Mouse (Mus musculus) liver, embryonic 15.5 days (tissue): ENCODE measurements at regions not wholly inside any gene's neighbourhood (a gene's known extent, or its start where the extent isn't known, plus 50 kb on each side); places are given as distances from the start of the nearest gene placed in this dataset.

Experiments used
- ATAC-seq: fragments of 200-750 bp; cut with Nextera tagmentation; 2 replicates; pipeline ENCODE4 v1.8.0; 2017; ENCODE audit warnings: moderate number of reproducible peaks, mild to moderate bottlenecking, moderate library complexity; ENCODE audit not compliant: insufficient read depth
- H3K27ac ChIP-seq: fragments of 300-500 bp; sonication (generic); replicated peaks from 2 replicates; pipeline ENCODE4 v1.5.1; 2015; ENCODE audit warnings: mild to moderate bottlenecking, inconsistent platforms
- H3K27me3 ChIP-seq: fragments of 300-500 bp; sonication (generic); 2 replicates; pipeline ENCODE4 v1.6.1; 2015; ENCODE audit warnings: mild to moderate bottlenecking, inconsistent platforms
- H3K36me3 ChIP-seq: fragments of 300-500 bp; sonication (generic); replicated peaks from 2 replicates; pipeline ENCODE4 v1.6.1; 2015; ENCODE audit warnings: moderate library complexity, mild to moderate bottlenecking, inconsistent platforms
- H3K4me1 ChIP-seq: fragments of 300-500 bp; sonication (generic); replicated peaks from 2 replicates; pipeline ENCODE4 v1.6.1; 2015; ENCODE audit warnings: inconsistent platforms
- H3K4me2 ChIP-seq: fragments of 300-500 bp; sonication (generic); 2 replicates; pipeline ENCODE4 v1.6.1; 2015; ENCODE audit warnings: moderate library complexity, mild to moderate bottlenecking, inconsistent platforms
- H3K4me3 ChIP-seq: fragments of 300-500 bp; sonication (generic); replicated peaks from 2 replicates; pipeline ENCODE4 v1.5.1; 2015; ENCODE audit warnings: mild to moderate bottlenecking, inconsistent platforms
- H3K9ac ChIP-seq: fragments of 300-500 bp; sonication (generic); 2 replicates; pipeline ENCODE4 v1.6.1; 2015; ENCODE audit warnings: moderate library complexity, mild to moderate bottlenecking, inconsistent platforms
- H3K9me3 ChIP-seq: fragments of 300-500 bp; sonication (generic); replicated peaks from 2 replicates; pipeline ENCODE4 v1.6.1; 2016; ENCODE audit warnings: inconsistent platforms
- WGBS: fragments of 180-500 bp; shearing (Covaris S2); methylation state at CpG from one replicate; pipeline ENCODE4 v1.1.7; 2015; ENCODE audit warnings: mixed read lengths; ENCODE audit not compliant: insufficient replicate concordance; 5-methylcytosine and 5-hydroxymethylcytosine counted together

DNA sequence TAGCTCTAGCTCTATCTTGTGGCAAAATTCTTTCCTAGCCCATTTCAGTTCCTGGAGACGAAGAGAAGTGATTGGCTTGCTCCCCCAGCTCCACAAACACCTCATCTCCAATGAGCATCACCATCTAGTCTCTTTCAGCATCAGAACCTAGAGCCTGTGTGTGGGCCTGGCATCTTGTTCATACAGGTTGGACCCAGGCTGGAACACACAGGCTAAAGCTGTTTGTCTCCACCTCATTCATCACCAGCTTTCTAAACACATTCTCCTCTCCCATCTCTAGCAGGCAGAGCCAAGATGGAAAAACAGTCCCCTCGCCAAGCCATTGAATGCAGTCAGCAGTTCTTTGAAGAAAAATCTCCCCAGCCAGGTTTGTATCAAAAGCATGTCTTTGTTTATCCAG, 221.9 kb upstream of the Cdh5 start:
- H3K36me3 ChIP-seq: no peaks in the 10 kb centered on the region
- no peak for ATAC-seq
- WGBS: 35% methylated on average over 2 of the region's 2 CpGs

DNA sequence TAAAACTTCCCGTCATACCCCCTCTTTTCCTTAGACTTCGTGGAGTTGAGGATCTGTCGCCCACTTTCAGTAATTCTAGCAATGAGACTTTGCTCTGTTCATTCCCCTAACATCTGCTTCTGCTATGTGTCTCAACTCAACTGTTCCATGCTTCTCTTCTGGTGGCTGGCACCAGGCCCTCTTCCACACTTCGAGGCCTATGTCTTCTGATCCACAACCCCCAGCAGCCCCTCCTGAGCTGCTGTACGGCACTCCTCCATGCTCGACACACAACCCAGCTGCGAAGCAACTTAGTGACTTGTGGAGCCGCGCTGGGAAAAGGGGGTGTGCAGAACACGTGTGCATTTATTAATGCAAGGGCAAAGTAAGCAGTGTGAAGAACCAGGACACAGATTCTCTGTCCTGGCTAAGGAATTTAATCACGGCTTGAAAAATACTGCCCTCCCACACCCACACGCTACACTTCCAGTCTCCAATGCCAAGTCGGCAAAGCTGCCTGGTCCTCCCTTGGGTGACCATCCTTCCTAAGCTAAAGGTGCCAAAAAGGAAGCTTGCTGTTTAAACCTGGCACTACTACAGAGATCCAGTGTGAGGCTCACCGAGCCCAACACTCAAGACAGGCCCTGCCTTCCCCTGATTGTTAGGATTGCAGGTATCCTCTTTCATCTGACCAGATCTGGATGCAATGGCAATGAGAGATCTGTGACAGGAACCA, 220.8 kb upstream of the Cdh5 start:
- H3K36me3 ChIP-seq: no peaks in the 10 kb centered on the region
- no peaks in the 10 kb centered on the region for H3K4me1 ChIP-seq
- H3K27me3 ChIP-seq: no peaks in the 10 kb centered on the region
- H3K9me3 ChIP-seq: no peaks in the 10 kb centered on the region
- no peak for ATAC-seq
- no peak overlapping the region for H3K4me3 ChIP-seq
- no peak overlapping the region for H3K9ac ChIP-seq
- no peak overlapping the region for H3K27ac ChIP-seq
- WGBS: 68% methylated on average over 14 of the region's 14 CpGs
- no peak overlapping the region for H3K4me2 ChIP-seq

More for the DNA sequence above, 221.9 kb upstream of the Cdh5 start:
- no peaks in the 10 kb centered on the region for H3K9me3 ChIP-seq
- no peaks in the 10 kb centered on the region for H3K27me3 ChIP-seq
- no peak overlapping the region for H3K4me3 ChIP-seq
- no peaks in the 10 kb centered on the region for H3K4me1 ChIP-seq
- no peak overlapping the region for H3K9ac ChIP-seq
- H3K27ac ChIP-seq: no peak overlapping the region
- no peak overlapping the region for H3K4me2 ChIP-seq

DNA sequence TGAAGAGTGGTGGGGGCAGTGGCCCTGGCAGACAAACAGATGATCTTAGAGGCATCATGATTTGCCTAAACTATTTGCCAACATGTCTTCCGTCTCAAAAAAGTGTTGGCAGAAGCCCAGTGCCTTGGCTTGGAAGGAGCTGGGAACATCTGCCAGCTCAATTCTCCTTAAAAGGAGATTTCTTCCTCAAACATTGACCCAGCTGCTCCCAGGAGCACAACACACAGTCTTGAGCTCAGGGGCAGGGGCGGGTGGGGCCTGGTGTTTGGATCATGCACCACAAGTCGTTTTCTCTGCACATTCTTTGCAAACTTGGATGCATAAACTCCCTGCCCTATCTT, 220.3 kb upstream of the Cdh5 start:
- ATAC-seq: no peak
- Histone ChIP-seq H3K36me3 (no peaks in the 10 kb centered on the region), H3K4me3 (no peak overlapping the region), H3K4me2 (no peak overlapping the region), H3K9me3 (no peaks in the 10 kb centered on the region), H3K9ac (no peak overlapping the region), H3K27me3 (no peaks in the 10 kb centered on the region), H3K4me1 (no peaks in the 10 kb centered on the region), H3K27ac (no peak overlapping the region)
- 50% methylated on average over 3 of the region's 3 CpGs for WGBS

DNA sequence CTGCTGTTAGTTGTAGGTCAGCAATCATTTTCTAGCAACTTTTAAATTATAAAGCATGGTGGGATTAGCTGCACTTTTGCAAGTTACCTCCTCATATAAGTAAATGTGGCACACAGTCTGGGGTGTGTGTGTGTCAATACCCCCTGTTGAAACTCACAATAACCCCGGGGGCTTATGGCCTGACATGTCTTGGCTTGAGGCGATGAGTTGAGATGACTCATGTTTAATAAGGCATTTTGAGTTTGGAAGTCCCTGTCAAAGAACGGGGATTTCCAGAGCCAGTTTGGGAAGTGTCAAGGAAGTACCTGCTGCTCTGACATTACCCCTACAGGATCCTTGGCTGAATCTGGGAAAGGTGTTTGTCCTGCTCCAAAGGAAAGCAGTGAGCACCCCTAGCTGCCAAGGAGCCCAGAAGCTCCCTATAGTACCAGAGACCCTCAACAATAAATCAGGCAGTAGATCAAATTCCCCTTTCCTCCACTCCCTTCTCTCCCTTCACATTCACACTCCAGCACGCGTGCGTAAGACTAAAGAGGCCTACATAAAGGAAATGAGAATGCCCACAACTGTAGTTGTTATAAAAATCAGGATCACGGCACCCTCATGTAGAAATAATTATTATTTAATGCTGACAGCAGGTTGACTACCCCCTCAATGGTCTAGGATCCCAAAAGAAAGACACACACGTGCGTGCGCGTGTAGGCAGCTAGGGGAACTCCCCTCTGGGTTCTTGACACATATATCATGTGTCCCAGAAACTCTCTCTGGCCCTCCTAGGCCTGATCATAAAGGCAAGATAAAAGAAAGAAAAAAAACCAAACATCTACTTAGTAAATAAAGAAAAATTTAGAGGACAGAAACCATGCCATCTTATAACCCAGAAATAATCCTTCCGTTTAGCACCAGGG, 216.3 kb upstream of the Cdh5 start:
- WGBS: 72% methylated on average over 12 of the region's 12 CpGs
- Histone ChIP-seq H3K9me3 (no peaks in the 10 kb centered on the region), H3K36me3 (no peaks in the 10 kb centered on the region), H3K4me3 (no peak overlapping the region), H3K27ac (no peak overlapping the region), H3K4me2 (no peak overlapping the region), H3K9ac (no peak overlapping the region), H3K27me3 (no peaks in the 10 kb centered on the region), H3K4me1 (no peaks in the 10 kb centered on the region)
- ATAC-seq: no peak

DNA sequence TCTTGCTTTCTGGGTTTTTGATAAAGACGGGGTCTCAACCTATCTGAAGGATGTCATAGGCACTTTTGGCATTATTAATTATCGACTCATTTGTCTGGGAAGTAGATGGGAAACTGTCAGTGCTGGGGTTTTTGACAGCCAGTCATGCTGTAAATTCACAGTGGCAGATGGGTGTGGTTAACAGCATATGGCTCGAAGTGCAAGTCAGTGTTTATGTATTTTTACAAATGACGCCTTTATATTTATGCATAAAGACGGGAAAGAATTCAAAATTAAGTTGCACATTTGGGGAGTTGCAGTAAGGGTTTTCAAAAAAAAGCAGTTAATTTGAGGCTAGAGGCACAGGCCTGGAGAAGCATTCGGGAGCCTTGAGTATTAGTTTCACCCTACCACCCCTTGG, 206.8 kb upstream of the Cdh5 start:
- Histone ChIP-seq H3K36me3 (no peaks in the 10 kb centered on the region), H3K9me3 (no peaks in the 10 kb centered on the region), H3K4me1 (no peaks in the 10 kb centered on the region), H3K9ac (no peak overlapping the region), H3K27me3 (no peaks in the 10 kb centered on the region), H3K27ac (no peak overlapping the region), H3K4me3 (no peak overlapping the region), H3K4me2 (no peak overlapping the region)
- 59% methylated on average over 6 of the region's 6 CpGs for WGBS
- no peak for ATAC-seq

DNA sequence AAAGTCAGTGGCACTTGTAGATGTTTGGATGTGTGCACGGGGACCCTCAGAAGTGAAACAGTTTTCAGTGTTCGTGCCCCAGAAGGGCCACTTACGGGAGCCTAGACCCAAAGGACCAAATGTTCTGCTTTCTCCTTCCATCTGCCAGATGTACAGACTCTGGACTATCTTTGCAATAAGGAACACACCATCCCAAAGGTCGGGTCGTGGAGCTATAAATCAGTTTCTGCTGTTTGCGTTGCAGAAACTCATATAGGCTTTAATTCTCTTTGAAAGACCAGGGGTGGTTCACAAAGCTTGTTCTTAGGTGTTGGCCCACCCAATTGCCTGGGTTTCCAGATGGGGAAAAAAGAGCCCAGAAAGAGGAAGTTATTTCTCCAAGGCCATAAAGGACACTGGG, 206.3 kb upstream of the Cdh5 start:
- H3K27me3 ChIP-seq: no peaks in the 10 kb centered on the region
- 56% methylated on average over 6 of the region's 6 CpGs for WGBS
- H3K9ac ChIP-seq: no peak overlapping the region
- no peak overlapping the region for H3K4me2 ChIP-seq
- H3K36me3 ChIP-seq: no peaks in the 10 kb centered on the region
- no peak overlapping the region for H3K4me3 ChIP-seq
- H3K4me1 ChIP-seq: no peaks in the 10 kb centered on the region
- no peaks in the 10 kb centered on the region for H3K9me3 ChIP-seq
- H3K27ac ChIP-seq: no peak overlapping the region
- no peak for ATAC-seq

DNA sequence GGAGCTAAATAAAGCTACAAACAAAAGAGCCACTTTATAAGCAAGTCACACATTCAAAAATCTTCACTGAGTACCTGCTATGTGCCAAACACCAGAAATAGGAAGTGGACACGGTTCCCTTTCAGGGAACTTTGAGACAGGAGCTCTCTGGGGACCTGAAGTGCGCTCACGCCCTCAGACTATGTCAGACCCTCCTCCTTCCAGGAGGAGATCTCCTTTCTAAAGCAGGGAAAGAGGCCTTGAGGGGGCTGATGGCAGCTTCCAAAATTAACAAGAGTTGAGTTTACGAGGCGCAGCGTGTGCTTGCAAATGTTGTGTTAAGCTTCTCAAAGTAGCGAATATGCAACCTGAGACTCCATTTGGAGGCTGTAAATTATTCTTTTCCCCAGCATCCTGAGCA, 204.0 kb upstream of the Cdh5 start:
- ATAC-seq: no peak
- H3K4me3 ChIP-seq: no peak overlapping the region
- H3K36me3 ChIP-seq: no peaks in the 10 kb centered on the region
- H3K4me1 ChIP-seq: no peaks in the 10 kb centered on the region
- no peak overlapping the region for H3K9ac ChIP-seq
- H3K9me3 ChIP-seq: no peaks in the 10 kb centered on the region
- WGBS: 70% methylated on average over 7 of the region's 7 CpGs
- H3K27me3 ChIP-seq: no peaks in the 10 kb centered on the region
- no peak overlapping the region for H3K4me2 ChIP-seq
- no peak overlapping the region for H3K27ac ChIP-seq

DNA sequence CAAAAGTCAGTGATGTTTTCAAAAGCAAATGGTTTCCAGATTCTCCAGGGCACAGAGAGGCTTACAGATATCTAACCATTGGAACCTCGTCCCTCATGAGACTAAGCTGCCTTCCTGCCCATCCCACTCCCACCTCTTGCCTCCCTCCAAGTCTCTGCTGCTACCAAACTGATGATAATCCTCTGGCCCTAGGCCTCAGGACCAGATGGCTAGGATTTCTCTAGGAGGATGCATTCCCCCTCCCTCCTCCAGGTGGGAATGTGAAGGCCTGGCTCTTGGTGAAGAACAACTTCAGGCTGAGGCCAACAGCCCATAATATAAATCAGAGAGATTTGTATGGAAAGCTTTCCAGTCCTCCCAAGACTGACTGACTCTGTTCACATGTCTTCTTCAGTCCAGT, 198.9 kb upstream of the Cdh5 start:
- Histone ChIP-seq H3K4me3 (no peak overlapping the region), H3K36me3 (no peaks in the 10 kb centered on the region), H3K4me2 (no peak overlapping the region), H3K4me1 (no peaks in the 10 kb centered on the region), H3K9ac (no peak overlapping the region), H3K27ac (no peak overlapping the region), H3K9me3 (no peaks in the 10 kb centered on the region), H3K27me3 (no peaks in the 10 kb centered on the region)
- ATAC-seq: no peak
- whole genome bisulfite sequencing: 5% methylated on average over 1 of the region's 1 CpGs

DNA sequence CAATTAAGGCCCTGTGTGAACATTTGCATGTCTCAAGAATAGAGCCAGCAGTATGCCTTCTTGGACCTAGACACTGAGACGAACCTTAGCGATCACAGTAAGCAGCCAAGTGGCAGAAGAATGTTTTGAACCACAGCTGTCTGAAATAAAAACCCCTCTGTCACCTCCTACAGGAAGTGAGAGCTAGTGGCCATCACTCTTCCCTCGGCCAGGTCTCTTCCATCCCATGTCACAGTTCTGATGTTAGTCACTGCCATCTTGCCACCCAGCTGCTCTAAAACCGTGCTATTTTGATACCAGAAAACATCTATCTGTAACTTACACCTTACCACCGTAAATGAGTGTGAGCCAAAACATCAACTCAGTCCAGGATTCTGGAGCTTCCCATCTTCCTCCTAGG, 197.8 kb upstream of the Cdh5 start:
- WGBS: 53% methylated on average over 5 of the region's 5 CpGs
- no peak overlapping the region for H3K9ac ChIP-seq

DNA sequence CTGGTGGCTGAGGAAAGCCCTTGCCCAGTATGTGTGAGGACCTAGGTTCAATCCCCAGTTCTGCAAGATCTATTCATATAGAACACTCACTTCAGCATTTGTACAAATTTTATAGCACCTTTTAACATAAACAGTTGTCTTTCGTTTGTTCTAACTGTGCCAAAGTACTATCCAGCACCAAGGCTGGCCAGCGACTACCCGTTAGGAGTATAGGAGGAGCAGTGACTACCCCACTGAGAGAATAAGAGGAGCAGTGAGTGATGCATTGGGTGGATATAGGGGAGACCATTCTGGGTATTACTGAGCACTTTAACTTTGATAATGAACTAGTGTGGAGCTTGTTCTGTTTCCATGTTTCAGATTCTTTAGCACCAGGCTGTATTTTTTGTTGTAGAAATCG, 193.8 kb upstream of the Cdh5 start:
- Histone ChIP-seq H3K9me3 (no peaks in the 10 kb centered on the region), H3K27me3 (no peaks in the 10 kb centered on the region), H3K4me1 (no peaks in the 10 kb centered on the region), H3K36me3 (no peaks in the 10 kb centered on the region), H3K4me2 (no peak overlapping the region), H3K4me3 (no peak overlapping the region), H3K27ac (no peak overlapping the region), H3K9ac (no peak overlapping the region)
- WGBS: 62% methylated on average over 4 of the region's 4 CpGs
- no peak for ATAC-seq

More for the DNA sequence above, 197.8 kb upstream of the Cdh5 start:
- H3K27ac ChIP-seq: no peak overlapping the region
- no peaks in the 10 kb centered on the region for H3K9me3 ChIP-seq
- H3K27me3 ChIP-seq: no peaks in the 10 kb centered on the region
- no peak for ATAC-seq
- no peak overlapping the region for H3K4me3 ChIP-seq
- no peaks in the 10 kb centered on the region for H3K36me3 ChIP-seq
- no peaks in the 10 kb centered on the region for H3K4me1 ChIP-seq
- H3K4me2 ChIP-seq: no peak overlapping the region

DNA sequence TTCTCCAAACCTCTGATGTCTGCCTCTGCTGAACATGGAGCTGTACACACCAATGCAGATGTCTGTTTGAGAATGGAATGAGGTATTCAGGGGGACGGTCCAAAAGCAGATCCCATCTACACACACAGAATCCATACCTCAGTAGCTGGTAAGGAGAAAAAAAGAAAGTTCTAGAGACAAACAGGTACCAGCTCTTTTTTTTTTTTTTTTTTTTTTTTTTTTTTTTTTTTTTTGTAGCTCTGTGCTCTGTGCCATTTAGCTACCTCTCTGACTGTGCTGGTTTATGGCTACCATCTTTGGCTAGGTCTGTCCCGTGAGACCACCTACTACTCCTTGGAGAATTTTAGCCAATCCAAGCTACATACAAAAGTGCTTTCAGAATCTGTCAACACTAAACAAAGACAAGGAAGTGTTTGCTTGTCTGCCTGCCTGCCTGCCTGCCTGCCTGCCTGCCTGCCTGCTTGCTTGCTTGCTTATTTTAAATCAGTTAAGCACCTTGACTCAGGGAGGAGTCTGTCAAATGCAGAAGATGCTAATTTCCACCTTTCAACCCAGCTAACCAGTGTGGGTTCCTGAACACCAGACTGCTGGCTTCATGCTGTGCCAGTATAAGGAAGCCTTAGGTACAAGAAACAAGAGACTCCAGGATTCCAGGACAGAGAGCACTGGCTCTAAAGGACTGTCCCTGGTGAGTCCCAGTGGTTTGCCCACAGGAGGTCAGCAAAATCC, 190.0 kb upstream of the Cdh5 start:
- Histone ChIP-seq H3K9ac (no peak overlapping the region), H3K4me2 (no peak overlapping the region), H3K9me3 (no peaks in the 10 kb centered on the region), H3K36me3 (no peaks in the 10 kb centered on the region), H3K4me3 (no peak overlapping the region), H3K27me3 (no peaks in the 10 kb centered on the region), H3K4me1 (no peaks in the 10 kb centered on the region), H3K27ac (no peak overlapping the region)
- no peak for ATAC-seq
- 54% methylated on average over 2 of the region's 2 CpGs for WGBS
